Mouse (Mus musculus): ENCODE data around the gene Tkt.

- no peak for TF ChIP-seq POLR2A (IDR thresholded peaks at IDR 0.05; ENCODE audit: insufficient read depth, low read length)
- no peak for TF ChIP-seq CTCF (IDR thresholded peaks at IDR 0.05; ENCODE audit: low read depth, low read length)
- no peak for TF ChIP-seq EP300 (IDR thresholded peaks at IDR 0.05; ENCODE audit: insufficient read depth, low read depth, low read length)
Observed at GRCm38 (mm10) chr14:30519323-30519722, 28.8 kb upstream of the Tkt start.
